Mouse (Mus musculus): ENCODE measurements around the gene Pstpip1.
A peak's percentile ranks its signal among the peaks of the same experiment; 100 is the strongest.

The Pstpip1 gene

DNA sequence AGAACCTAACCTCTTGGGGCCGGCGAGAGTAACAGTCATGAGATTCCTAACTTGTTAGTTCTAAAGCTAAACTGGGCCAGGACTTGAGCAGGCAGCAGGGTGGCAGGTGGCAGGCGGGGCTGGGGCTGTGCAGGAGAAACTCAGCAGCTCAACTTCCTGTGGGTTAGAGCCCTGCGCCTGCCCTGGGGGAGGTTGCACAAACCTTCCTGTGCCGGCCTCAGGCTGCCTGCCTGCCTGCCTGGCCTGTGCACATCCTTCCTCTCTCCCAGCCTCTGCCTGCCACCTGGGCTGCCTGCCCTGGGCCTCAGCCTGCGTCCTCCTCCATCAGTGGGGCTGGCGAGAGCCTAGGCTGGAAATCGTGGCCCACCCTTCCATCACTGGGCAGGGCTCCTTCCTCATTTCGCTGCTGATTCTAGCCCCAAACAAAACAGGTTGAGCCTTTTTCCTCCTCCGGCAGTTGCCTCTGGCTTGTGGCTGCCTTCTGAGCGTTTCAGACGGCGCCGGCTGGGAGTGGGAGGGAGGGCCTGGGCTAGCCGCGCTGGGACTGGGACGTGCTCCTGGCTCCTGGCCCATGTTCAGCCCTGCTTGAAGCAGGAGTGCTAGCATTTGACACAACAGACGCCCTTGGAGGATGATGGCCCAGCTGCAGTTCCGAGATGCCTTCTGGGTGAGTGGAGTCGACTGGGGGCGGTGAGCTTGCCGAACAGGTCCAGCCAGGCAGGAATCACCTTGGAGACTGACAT, at the start of gene Pstpip1:
TSS of gene Pstpip1 (plus strand) at position 185 of the 743 bp plus-strand sequence.
- peak; percentile 91 for DNase-seq

DNA sequence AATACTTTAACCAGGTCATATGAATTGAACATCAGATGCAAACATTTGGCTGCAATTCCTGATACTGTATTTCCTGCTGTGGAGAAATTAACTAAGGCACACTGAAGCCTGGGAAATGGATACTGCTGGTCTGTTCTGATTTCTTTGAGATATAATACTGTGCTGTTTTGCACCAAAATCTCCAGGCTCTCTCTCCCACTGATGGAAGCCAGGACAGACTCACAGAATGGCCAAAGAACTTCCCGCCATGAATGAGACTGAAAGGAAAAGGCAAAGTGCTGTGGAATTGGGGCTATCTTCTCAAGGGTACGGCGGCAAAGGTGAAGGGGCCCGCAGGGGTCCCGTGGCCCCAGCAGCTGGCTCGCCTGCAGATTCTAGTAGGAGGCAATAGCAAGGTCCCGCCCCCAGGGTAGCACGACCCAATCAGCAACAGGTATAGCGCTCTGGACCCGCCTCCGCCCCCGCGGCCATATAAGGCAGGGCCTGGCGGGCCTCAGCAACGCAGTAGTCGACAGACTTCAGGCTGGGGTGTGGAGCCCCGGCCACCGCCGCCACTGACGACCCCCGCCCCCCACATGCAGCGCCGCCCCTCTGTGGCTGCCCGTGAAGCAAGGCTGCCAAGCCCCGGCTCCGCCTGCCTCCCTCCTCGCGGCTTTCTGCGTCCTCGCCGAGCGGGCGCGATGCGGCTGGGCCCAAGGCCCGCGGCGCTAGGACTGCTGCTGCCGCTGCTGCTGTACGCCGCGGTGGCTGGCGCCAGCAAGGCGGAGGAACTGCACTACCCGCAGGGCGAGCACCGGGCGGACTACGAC, 48.2 kb upstream of the Pstpip1 start, which contains the start of gene Rcn2:
TSS of gene Rcn2 (plus strand) at position 474 of the 809 bp plus-strand sequence.
- peak; percentile 98 for DNase-seq

GRCm38 (mm10) chr9:56042181-56042621, 47.6 kb upstream of the Pstpip1 start:
- DNase-seq, result no peak

GRCm38 (mm10) chr9:56053796-56054195, 36.0 kb upstream of the Pstpip1 start:
- no peak for DNase-seq

GRCm38 (mm10) chr9:56056147-56056546, 33.6 kb upstream of the Pstpip1 start:
- DNase-seq, result no peak

DNA sequence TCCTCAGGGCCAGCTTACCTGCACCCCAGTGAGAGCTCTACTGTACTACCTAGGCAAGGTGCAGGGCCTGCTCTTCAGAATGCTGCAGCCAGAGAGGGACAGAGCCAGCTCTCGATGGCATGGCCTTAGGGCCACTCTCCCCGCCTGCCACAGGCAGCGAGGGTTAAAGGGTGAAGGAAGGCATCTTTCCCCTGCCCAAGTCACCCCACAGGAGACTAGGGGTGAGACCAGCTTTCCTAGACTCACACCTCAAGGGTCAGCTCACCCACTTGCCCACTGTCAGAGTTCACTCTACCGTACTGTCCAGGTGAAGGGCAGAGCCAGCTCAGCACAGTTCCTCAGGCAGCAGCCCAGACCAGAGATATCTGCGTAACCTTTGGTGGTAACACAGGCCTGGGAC, 27.4 kb upstream of the Pstpip1 start:
- no peak for DNase-seq

DNA sequence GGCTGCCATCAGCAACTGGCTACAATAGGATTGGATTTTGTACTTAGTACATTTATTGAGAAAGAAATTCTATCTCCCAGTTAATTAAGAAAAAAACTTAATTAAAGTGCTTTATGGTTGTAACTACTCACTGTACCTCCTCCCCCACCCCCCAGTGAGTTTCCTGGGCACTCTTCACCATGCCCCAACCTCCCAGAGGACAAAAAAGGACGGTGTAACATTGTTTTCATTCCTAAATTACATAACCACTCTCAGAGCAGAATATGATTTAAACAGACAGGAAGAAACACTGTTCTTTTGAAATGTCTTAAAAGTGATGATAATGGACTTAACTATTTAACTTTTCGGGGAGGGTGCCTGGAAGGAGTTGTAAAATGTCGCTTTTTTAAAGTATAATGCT, 24.8 kb upstream of the Pstpip1 start:
- DNase-seq, result no peak

DNA sequence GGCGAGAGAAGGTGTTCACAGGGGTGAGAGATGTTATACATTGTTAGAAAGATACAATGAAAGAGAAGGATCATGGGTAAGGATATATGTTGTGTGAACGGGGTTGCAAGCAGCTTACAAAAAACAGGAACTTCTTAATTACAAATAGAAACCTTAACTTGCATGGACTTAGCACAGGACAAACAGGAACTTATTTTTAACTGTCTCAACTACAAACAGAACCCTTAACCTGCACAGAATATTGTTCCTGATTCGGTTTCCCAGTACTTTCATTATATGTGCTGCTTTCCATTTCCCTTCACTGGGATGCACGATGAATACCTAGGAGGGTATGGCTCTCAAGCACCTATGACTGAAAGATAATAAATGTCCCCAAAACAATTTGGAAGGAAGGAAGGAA, 21.8 kb upstream of the Pstpip1 start:
- no peak for DNase-seq

GRCm38 (mm10) chr9:56068630-56069029, 21.1 kb upstream of the Pstpip1 start:
- no peak for DNase-seq

DNA sequence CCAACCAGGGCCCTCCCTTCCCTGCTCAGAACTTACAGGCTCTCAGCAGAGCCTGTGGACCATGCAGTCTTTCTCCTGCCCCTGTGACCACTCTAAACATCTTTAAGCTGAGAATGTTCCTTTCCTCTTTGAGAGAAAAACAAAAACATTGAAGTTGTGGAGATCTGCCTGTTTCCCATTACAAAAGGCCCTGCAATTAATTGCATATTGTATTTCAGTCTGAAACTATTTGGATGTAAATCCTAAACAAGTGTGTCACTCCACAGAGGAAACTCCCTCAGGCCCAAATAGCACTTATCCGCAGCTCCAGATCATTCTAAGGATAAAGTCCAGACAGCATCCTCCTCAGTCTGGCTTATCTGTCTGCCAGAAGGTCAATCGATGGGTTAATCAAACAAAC, 16.9 kb upstream of the Pstpip1 start:
- DNase-seq, result no peak

GRCm38 (mm10) chr9:56074863-56075262, 14.9 kb upstream of the Pstpip1 start:
- no peak for DNase-seq

- peak; percentile 72 for DNase-seq
Measured at GRCm38 (mm10) chr9:56075264-56075663, 14.5 kb upstream of the Pstpip1 start.

- peak; percentile 76 for DNase-seq
Measured at GRCm38 (mm10) chr9:56075901-56076620, 13.7 kb upstream of the Pstpip1 start.

- no peak for DNase-seq
Measured at GRCm38 (mm10) chr9:56079587-56079986, 10.2 kb upstream of the Pstpip1 start.

- DNase-seq, result no peak
Measured at GRCm38 (mm10) chr9:56086524-56086923, 3.2 kb upstream of the Pstpip1 start.

DNA sequence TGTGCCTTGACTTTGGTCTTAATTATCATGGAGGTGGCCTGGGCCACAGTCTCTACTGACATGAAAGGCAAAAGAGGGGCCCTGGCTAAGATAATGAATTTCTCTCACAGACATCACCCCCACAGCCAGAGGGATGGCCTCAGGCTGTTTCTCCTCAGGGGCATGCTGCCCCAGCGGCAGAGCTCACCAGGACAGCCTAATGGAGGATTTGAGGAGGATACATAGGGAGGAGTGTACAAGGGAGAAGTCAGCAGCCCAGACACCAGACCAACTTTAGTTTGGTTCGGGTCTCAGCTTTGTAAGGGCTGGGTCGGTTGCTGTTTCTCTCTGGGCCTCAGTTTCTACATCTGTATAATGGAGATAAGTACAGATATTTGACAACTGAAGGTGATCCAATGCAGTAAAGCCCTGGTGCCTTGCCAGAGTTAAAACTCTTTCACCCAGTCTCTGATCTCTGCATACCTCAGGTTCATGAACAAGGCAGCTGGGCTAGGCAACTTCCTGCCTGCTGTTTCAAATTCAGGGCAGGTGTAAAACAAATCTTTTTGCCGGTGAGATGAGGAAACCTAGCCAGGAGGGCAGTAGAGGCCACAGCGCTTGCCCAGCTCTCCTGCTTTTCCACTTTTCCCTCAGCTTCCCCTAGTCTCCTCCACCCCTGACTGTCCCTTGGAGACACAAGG, 924 bp downstream of the Pstpip1 start:
- DNase-seq, result peak; percentile 54

DNA sequence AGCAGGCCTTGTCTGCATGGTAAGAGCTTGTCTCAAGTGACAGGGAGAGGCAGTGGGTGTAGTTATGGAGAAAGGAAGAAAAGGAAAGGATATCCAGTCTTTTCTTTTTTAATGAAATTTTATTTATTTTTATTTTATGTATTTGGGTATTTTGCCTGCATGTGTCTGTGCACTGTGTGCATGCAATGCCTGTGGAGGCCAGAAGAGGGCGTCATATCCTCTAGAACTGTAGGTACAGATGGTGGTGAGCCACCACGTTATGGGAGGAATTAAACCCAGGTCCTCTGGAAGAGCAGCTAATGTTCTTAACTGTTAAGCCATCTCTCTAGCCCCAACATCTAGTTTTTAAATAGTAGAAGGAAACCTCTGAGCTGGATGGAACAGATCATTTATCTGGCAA, 2.3 kb downstream of the Pstpip1 start:
- peak; percentile 79 for DNase-seq

DNA sequence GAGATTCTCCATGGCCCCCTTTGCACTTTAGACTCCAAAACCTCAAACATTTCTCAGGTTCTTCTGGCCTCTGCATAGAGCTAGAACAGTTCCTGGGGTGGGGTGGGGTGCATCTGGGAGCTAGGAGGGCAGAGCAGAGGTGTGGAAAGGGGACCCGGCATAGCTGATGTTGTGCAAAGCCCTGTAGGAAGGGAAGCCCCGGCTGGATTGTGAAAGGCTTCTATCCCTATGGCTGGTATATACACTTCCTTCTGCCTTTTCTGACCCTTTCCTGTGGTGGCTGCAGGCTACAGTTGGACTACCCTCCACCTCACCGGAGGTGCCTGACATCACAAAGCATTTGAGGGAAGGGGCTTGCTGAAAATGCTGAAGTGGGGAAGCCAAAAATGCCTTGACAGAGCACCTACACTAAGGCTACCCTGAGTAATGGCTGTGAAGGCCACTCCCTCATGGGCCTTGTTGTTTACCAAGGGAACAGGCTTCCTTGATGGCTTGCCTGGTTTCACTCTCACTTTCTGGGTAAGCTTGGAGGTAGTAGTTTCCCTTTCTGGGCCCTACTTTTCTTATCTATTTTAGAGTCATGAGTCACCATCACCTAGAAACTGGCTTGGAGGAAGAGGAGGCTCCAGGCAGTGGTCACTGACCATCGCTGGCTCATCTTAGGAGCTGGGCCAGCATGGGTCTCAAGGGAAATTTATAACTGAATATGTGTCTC, 8.0 kb downstream of the Pstpip1 start:
- no peak for DNase-seq

- DNase-seq, result no peak
Measured at GRCm38 (mm10) chr9:56100041-56100522, 10.3 kb downstream of the Pstpip1 start.

- DNase-seq, result no peak
Measured at GRCm38 (mm10) chr9:56101022-56101421, 11.3 kb downstream of the Pstpip1 start.

- DNase-seq, result no peak
Measured at GRCm38 (mm10) chr9:56104921-56105320, 15.2 kb downstream of the Pstpip1 start.
